Mouse (Mus musculus) stomach, embryonic 14.5 days (tissue): ENCODE data around the gene Zfp385c. TPM values are rescaled to one million over a fixed set of nuclear protein-coding genes. Genes with fewer than 3 reads are reported as not detected.
A peak's percentile ranks its signal among the peaks of the same experiment; 100 is the strongest.

Source experiments
- ATAC-seq: fragments of 200-750 bp; cut with Nextera tagmentation; 2 replicates; pipeline ENCODE4 v1.8.0; 2017; ENCODE audit warnings: low read depth, moderate TSS enrichment; ENCODE audit not compliant: insufficient number of reproducible peaks, insufficient read depth, low FRiP score
- H3K27ac ChIP-seq: fragments of 300-500 bp; sonication (generic); 2 replicates; pipeline ENCODE4 v1.5.1; 2014; ENCODE audit warnings: mild to moderate bottlenecking, low read length, moderate library complexity, mixed read lengths
- H3K27me3 ChIP-seq: fragments of 300-500 bp; sonication (generic); 2 replicates; pipeline ENCODE4 v1.6.1; 2014; ENCODE audit warnings: low read length, control low read depth, mixed read lengths; ENCODE audit not compliant: control insufficient read depth, insufficient read depth
- H3K36me3 ChIP-seq: fragments of 300-500 bp; sonication (generic); 2 replicates; pipeline ENCODE4 v1.6.1; 2014; ENCODE audit warnings: mild to moderate bottlenecking, control low read depth, low read length, moderate library complexity, mixed read lengths; ENCODE audit not compliant: control insufficient read depth, insufficient read depth
- H3K4me1 ChIP-seq: fragments of 300-500 bp; sonication (generic); 2 replicates; pipeline ENCODE4 v1.6.1; 2014; ENCODE audit warnings: low read length, control low read depth, mixed read lengths; ENCODE audit not compliant: control insufficient read depth, insufficient read depth
- H3K4me2 ChIP-seq: fragments of 300-500 bp; sonication (generic); replicated peaks from 2 replicates; pipeline ENCODE4 v1.6.1; 2014; ENCODE audit warnings: low read depth, low read length, control low read depth
- H3K4me3 ChIP-seq: fragments of 300-500 bp; sonication (generic); 2 replicates; pipeline ENCODE4 v1.5.1; 2014; ENCODE audit warnings: low read depth, low read length, control low read depth
- H3K9ac ChIP-seq: fragments of 300-500 bp; sonication (generic); replicated peaks from 2 replicates; pipeline ENCODE4 v1.6.1; 2014; ENCODE audit warnings: low read depth, mild to moderate bottlenecking, control low read depth, low read length, moderate library complexity, mixed read lengths
- H3K9me3 ChIP-seq: fragments of 300-500 bp; sonication (generic); 2 replicates; pipeline ENCODE4 v1.6.1; 2016; ENCODE audit warnings: low read depth, low read length, control low read depth; ENCODE audit not compliant: control insufficient read depth
- WGBS: fragments of 180-500 bp; shearing (Covaris S2); extraction: QIAGEN DNeasy Blood & Tissue Kit; methylation state at CpG from one replicate; pipeline ENCODE4 v1.1.7; 2014; 5-methylcytosine and 5-hydroxymethylcytosine counted together
- polyA plus RNA-seq: library from polyadenylated mRNA; unstranded; fragments of >200 nt; fragmentation: Nextera tagmentation; extraction: Ambion mirVana; gene quantifications from 2 replicates; pipeline ENCODE4 v1.2.1, GENCODE M21; 2014

Zfp385c gene
- 0.22 TPM in 1 of 2 replicates, not detected in the other for polyA plus RNA-seq

GRCm38 (mm10) chr11:100692164-100692616 is at the start of gene Zfp385c:
Gene Zfp385c, minus strand, starts transcription at chr11:100692455.
- no peaks in the 10 kb centered on the region for H3K9me3 ChIP-seq
- no peak within 1 kb of the TSS for H3K27ac ChIP-seq
- 1% methylated on average over 23 of the region's 23 CpGs for whole genome bisulfite sequencing
- H3K9ac ChIP-seq: no peak within 1 kb of the TSS
- no peaks in the 10 kb centered on the region for H3K4me1 ChIP-seq
- ATAC-seq: no peak
- H3K27me3 ChIP-seq: no peaks in the 10 kb centered on the region
- peak within 1 kb of the TSS; percentile 48 for H3K4me2 ChIP-seq
- peak within 1 kb of the TSS; percentile 15; the same call in 1 of the 2 replicates for H3K4me3 ChIP-seq
- H3K36me3 ChIP-seq: no peaks in the 10 kb centered on the region

- no peaks in the 10 kb centered on the region for H3K9me3 ChIP-seq
- H3K27ac ChIP-seq: no peak overlapping the region
- H3K36me3 ChIP-seq: no peaks in the 10 kb centered on the region
- H3K9ac ChIP-seq: no peak overlapping the region
- no peak overlapping the region for H3K4me3 ChIP-seq
- H3K4me1 ChIP-seq: peaks cover 10% of the 10 kb centered on the region
- H3K4me2 ChIP-seq: no peak overlapping the region
- no peak for ATAC-seq
- 63% methylated on average over 6 of the region's 6 CpGs for WGBS
- no peaks in the 10 kb centered on the region for H3K27me3 ChIP-seq
Measured at GRCm38 (mm10) chr11:100741348-100741747, 49.1 kb upstream of the Zfp385c start.

GRCm38 (mm10) chr11:100738749-100739148 is 46.5 kb upstream of the Zfp385c start:
- 19% methylated on average over 5 of the region's 5 CpGs for WGBS
- H3K9ac ChIP-seq: no peak overlapping the region
- peaks cover 13% of the 10 kb centered on the region for H3K4me1 ChIP-seq
- H3K4me2 ChIP-seq: peak overlapping the region; percentile 53
- no peaks in the 10 kb centered on the region for H3K36me3 ChIP-seq
- no peak overlapping the region for H3K27ac ChIP-seq
- ATAC-seq: no peak
- H3K27me3 ChIP-seq: no peaks in the 10 kb centered on the region
- no peaks in the 10 kb centered on the region for H3K9me3 ChIP-seq
- peak overlapping the region; percentile 99; the same call in 1 of the 2 replicates for H3K4me3 ChIP-seq

- under 1% methylated on average over 39 of the region's 39 CpGs for WGBS
- peak within 1 kb of the TSS; percentile 88 for H3K4me2 ChIP-seq
- no peaks in the 10 kb centered on the region for H3K36me3 ChIP-seq
Measured at GRCm38 (mm10) chr11:100738066-100738604, 45.9 kb upstream of the Zfp385c start, which contains the start of gene Rab5c. Gene Rab5c, minus strand, starts transcription at chr11:100738215.

DNA sequence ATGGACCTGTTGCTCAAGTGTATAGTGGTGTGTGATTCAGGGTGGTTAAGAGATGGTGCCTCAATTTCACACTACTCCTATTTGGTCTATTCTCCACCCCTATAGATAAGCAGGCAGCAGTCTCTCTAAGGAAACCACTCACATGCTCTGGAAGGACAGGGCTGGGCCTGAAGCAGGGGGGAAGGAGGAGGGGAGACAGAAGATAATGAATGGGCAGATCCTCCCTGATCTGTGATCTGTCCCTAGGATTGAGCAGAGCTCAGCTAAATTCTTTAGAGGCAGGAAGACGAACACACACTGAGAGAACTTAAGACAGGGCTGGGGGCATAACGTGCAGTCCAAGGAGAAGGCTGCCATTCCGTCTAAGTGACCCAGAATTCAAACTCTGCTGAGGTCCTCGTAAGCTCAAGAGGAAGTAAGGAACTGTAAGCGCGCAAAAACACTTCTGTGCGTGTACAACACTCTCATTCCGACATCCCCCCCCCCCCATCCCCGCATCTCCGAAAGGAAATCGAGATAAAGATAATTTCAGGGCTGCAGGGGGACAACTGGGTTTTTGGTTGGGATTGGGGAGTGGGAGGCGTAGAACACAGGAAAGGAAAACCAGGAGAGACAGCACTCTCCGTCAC is 45.0 kb upstream of the Zfp385c start:
- Histone ChIP-seq H3K27ac (peak overlapping the region; percentile 56), H3K4me3 (peak overlapping the region; percentile 99), H3K9me3 (no peaks in the 10 kb centered on the region), H3K4me1 (peaks cover 13% of the 10 kb centered on the region), H3K4me2 (peak overlapping the region; percentile 88), H3K27me3 (no peaks in the 10 kb centered on the region), H3K36me3 (no peaks in the 10 kb centered on the region; the same call in 1 of the 2 replicates), H3K9ac (peak overlapping the region; percentile 87)
- ATAC-seq: no peak
- WGBS: 2% methylated on average over 13 of the region's 13 CpGs

More at GRCm38 (mm10) chr11:100738066-100738604, 45.9 kb upstream of the Zfp385c start, which contains the start of gene Rab5c:
- H3K9ac ChIP-seq: peak within 1 kb of the TSS; percentile 87
- peaks cover 13% of the 10 kb centered on the region for H3K4me1 ChIP-seq
- peak within 1 kb of the TSS; percentile 99 for H3K4me3 ChIP-seq
- peak within 1 kb of the TSS; percentile 56 for H3K27ac ChIP-seq
- no peaks in the 10 kb centered on the region for H3K9me3 ChIP-seq
- H3K27me3 ChIP-seq: no peaks in the 10 kb centered on the region
- peak; percentile 99 for ATAC-seq

- Histone ChIP-seq H3K27ac (no peak overlapping the region), H3K4me1 (peaks cover 13% of the 10 kb centered on the region), H3K9me3 (no peaks in the 10 kb centered on the region), H3K4me2 (peak overlapping the region; percentile 88), H3K4me3 (peak overlapping the region; percentile 99), H3K9ac (peak overlapping the region; percentile 87; the same call in 1 of the 2 replicates), H3K27me3 (no peaks in the 10 kb centered on the region), H3K36me3 (no peaks in the 10 kb centered on the region; the same call in 1 of the 2 replicates)
- ATAC-seq: no peak
- 61% methylated on average over 4 of the region's 4 CpGs for WGBS
Measured at GRCm38 (mm10) chr11:100736746-100737080, 44.5 kb upstream of the Zfp385c start.

GRCm38 (mm10) chr11:100735954-100736745 is 43.9 kb upstream of the Zfp385c start:
- ATAC-seq: no peak
- Histone ChIP-seq H3K9me3 (no peaks in the 10 kb centered on the region), H3K4me2 (peak overlapping the region; percentile 16; the same call in 1 of the 2 replicates), H3K27me3 (no peaks in the 10 kb centered on the region), H3K9ac (no peak overlapping the region; the same call in 1 of the 2 replicates), H3K27ac (no peak overlapping the region), H3K4me1 (peaks cover 13% of the 10 kb centered on the region), H3K36me3 (no peaks in the 10 kb centered on the region; the same call in 1 of the 2 replicates), H3K4me3 (0 out of 2 replicates have a peak overlapping the region, but pooled peaks have one; percentile 99)
- WGBS: 68% methylated on average over 14 of the region's 14 CpGs
